Mouse (Mus musculus): Measurements from ENCODE around the gene Pif1.

DNA sequence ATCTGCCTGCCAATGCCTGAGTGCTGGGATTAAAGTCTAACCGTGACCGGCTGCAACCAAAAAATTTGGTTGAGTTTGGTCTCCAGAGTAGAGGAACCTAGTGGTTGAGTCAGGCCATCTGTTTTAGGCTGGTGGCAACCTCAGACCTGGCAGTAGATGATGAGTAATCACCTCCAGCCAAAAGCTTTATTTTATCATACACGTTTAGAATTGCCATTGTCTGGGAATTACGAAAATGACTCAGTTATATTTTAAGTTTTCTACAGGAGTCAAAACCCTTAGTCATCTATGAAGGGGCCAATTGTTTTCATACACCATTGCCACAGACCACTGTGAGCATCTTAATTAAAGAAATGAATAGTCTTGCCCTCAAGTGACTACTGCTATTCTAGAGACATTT is 50.0 kb downstream of the Pif1 start:
- TF ChIP-seq GATA1 (IDR thresholded peaks at IDR 0.05; ENCODE audit: borderline replicate concordance, low read length) (no peak), FLI1 (IDR thresholded peaks at IDR 0.05; ENCODE audit: low read length) (no peak)

Data from megakaryocyte, embryonic 14.5 days (primary cell).